In genomic region chr16:38729610-38730288, GRCm38 (mm10) we compare ENCODE assay signal across 8 mouse cellular contexts. TPM values are rescaled to one million over a fixed set of nuclear protein-coding genes. Genes with fewer than 3 reads are reported as not detected.
A peak's percentile ranks its signal among the peaks of the same experiment; 100 is the strongest.
DNase-seq lines count a peak whose midpoint lies in the region; ATAC-seq and TF ChIP-seq lines count a peak whose summit lies in the region.

No protein-coding gene starts in this region.

- H3K79me3 ChIP-seq in C2C12 (ENCODE audit: low read depth), result no peaks in the 10 kb centered on the region

- H3K36me3 ChIP-seq in C2C12 (ENCODE audit: control insufficient read depth, insufficient read depth), result no peaks in the 10 kb centered on the region

- no peaks in the 10 kb centered on the region for H3K79me2 ChIP-seq in C2C12 (ENCODE audit: control insufficient read depth, insufficient read depth)

- no peak overlapping the region for H3ac ChIP-seq in C2C12 (ENCODE audit: control insufficient read depth, insufficient read length, low read depth)

- intact Hi-C loops in heart, postnatal 14 days (cut with DNase I), result loop anchor here (10.0 kb wide), 1 partner anchor 195 kb away; no protein-coding TSS in a partner anchor

- peak; percentile 12 for TF ChIP-seq CTCF in C2C12 (IDR thresholded peaks at IDR 0.05; ENCODE audit: control insufficient read depth, insufficient read depth, insufficient read length)
- TF ChIP-seq CTCF in brain, embryonic 14.5 days (IDR thresholded peaks at IDR 0.05; ENCODE audit: borderline replicate concordance, extremely low read depth, insufficient read depth, insufficient read length), result peak; percentile 45; the same call in 1 of the 2 replicates

- peak; percentile 77 to 80 for ATAC-seq in hematopoietic stem cell, adult 5-6 weeks (replicated peaks in 1 of 2; ENCODE audit: insufficient read depth in 1 of 2, low FRiP score in 2 of 2, low TSS enrichment in 1 of 2, low read depth in 1 of 2, poor library complexity in 2 of 2, severe bottlenecking in 2 of 2)

- TF ChIP-seq POLR2A in brain, embryonic 14.5 days (IDR thresholded peaks at IDR 0.05; ENCODE audit: borderline replicate concordance, extremely low read depth, insufficient read depth, insufficient read length, poor library complexity, severe bottlenecking), result no peak

- DNase-seq in heart, adult 8-10 months (ENCODE audit: low spot score), result peak; percentile 69
- no peak for DNase-seq in heart, postnatal 14 days
- DNase-seq in brain, embryonic 14.5 days (ENCODE audit: low read depth), result peak; percentile 78
- peak; percentile 54 for DNase-seq in lung, postnatal 14 days
- no peak for DNase-seq in spleen, postnatal 4 days (ENCODE audit: low spot score in 2 of 2)
- no peak for DNase-seq in cerebellum, postnatal 25 days

- no peak overlapping the region for H3K4me3 ChIP-seq in C2C12 (ENCODE audit: insufficient read depth, poor library complexity, severe bottlenecking)

- no peaks in the 10 kb centered on the region for H3K27me3 ChIP-seq in C2C12 (ENCODE audit: control insufficient read depth, insufficient read depth, insufficient read length)

TF ChIP-seq in C2C12, 6 proteins besides CTCF, POLR2A, EP300 and RAD21:
- TF ChIP-seq CEBPB (IDR thresholded peaks at IDR 0.05; ENCODE audit: low read depth), result no peak
- TF ChIP-seq MAX (IDR thresholded peaks at IDR 0.05), result no peak
- TF ChIP-seq MYOD1 (IDR thresholded peaks at IDR 0.05; ENCODE audit: control insufficient read depth, insufficient read length, low read depth), result no peak
- no peak for TF ChIP-seq FOSL1 (IDR thresholded peaks at IDR 0.05; ENCODE audit: insufficient read depth, low read length, poor library complexity, severe bottlenecking)
- no peak for TF ChIP-seq USF1 (IDR thresholded peaks at IDR 0.05; ENCODE audit: low read depth)
- no peak for TF ChIP-seq MYOG (IDR thresholded peaks at IDR 0.05; ENCODE audit: control insufficient read depth, extremely low read depth, insufficient read length)
TF ChIP-seq in C2C12: peak in this region for 0.

RNA-seq across cellular contexts. Expression of gene B4galt4, which starts 12.3 kb away (rescaled TPM):
- total RNA-seq in heart, adult 8-10 months (2022), result 10 to 100 TPM in 2 of 4 experiments, 1 to 10 TPM in 2; 7.2 to 11.7 (median 9.6) TPM
- 10 to 100 TPM; 12.0 to 14.3 TPM for total RNA-seq in heart, postnatal 14 days (2021)
- polyA plus RNA-seq in C2C12 (2012; fragmentation: generic; extraction: Trizol), result 4.3 TPM
- 14.1 and 18.8 TPM in 2 replicates for polyA plus RNA-seq in brain, embryonic 14.5 days (2012; rRNA removed)
- total RNA-seq in hematopoietic stem cell, adult 5-6 weeks (2017), result 29.8 and 37.3 TPM in 2 replicates

RNA-seq across cellular contexts. Expression of gene Arhgap31, which starts 16.7 kb away (rescaled TPM):
- 10 to 100 TPM; 32.9 to 44.3 (median 39.1) TPM for total RNA-seq in heart, adult 8-10 months (2022)
- total RNA-seq in heart, postnatal 14 days (2021), result 10 to 100 TPM; 50.0 to 50.9 TPM
- polyA plus RNA-seq in C2C12 (2012; fragmentation: generic; extraction: Trizol), result 15.7 TPM
- 3.2 and 7.0 TPM in 2 replicates for polyA plus RNA-seq in brain, embryonic 14.5 days (2012; rRNA removed)
- total RNA-seq in hematopoietic stem cell, adult 5-6 weeks (2017), result 4.7 and 5.4 TPM in 2 replicates

Comparison
In these comparisons a context has a peak if more than half of its experiments do, and no peak if none do; other contexts are left out.
1. DNase-seq: peak in heart, adult 8-10 months (single experiment), brain, embryonic 14.5 days (single experiment) and lung, postnatal 14 days (single experiment); none in heart, postnatal 14 days (0 of 2), spleen, postnatal 4 days (0 of 2) and cerebellum, postnatal 25 days (0 of 2).